Mouse (Mus musculus): ENCODE measurements at regions not wholly inside any gene's neighbourhood (a gene's known extent, or its start where the extent isn't known, plus 50 kb on each side); places are given as distances from the start of the nearest gene placed in this dataset.

GRCm38 (mm10) chr17:9764701-9765359, 95.3 kb upstream of the Pabpc6 start:
- no peak for TF ChIP-seq CTCF (IDR thresholded peaks at IDR 0.05 in 2 of 3, conservative IDR thresholded peaks at IDR 0.05 in 1 of 3; ENCODE audit: control insufficient read depth in 1 of 3, insufficient read depth in 1 of 3, low read depth in 2 of 3, low read length in 3 of 3, poor library complexity in 1 of 3, severe bottlenecking in 1 of 3)
- no peak for TF ChIP-seq ZC3H11A (IDR thresholded peaks at IDR 0.05; ENCODE audit: low read depth, low read length)
